Comparison of ENCODE assay signal across 14 mouse cellular contexts in genomic region chr1:91144813-91145212, GRCm38 (mm10). TPM values are rescaled to one million over a fixed set of nuclear protein-coding genes. Genes with fewer than 3 reads are reported as not detected.
A peak's percentile ranks its signal among the peaks of the same experiment; 100 is the strongest.
DNase-seq lines count a peak whose midpoint lies in the region; ATAC-seq lines count a peak whose summit lies in the region.
"Had no signal": no experiment of that assay in that cellular context is flagged by ENCODE, and none has a peak within 500 bp of the region (broad histone marks: within the 10 kb centered on the region; RNA-seq: fewer than 3 reads in every experiment).

TSS of gene Rbm44 (plus strand) at chr1:91145089.

- intact Hi-C loops in heart, postnatal 36 days (cut with DNase I), result no loop called here

- H3K27me3 ChIP-seq in heart, embryonic 13.5 days (replicated peaks), result no peaks in the 10 kb centered on the region
- no peaks in the 10 kb centered on the region for H3K27me3 ChIP-seq in liver, embryonic 11.5 days (replicated peaks; ENCODE audit: control insufficient read depth, insufficient read depth, low read length)
- no peaks in the 10 kb centered on the region for H3K27me3 ChIP-seq in midbrain, embryonic 15.5 days (replicated peaks)
- H3K27me3 ChIP-seq: embryonic facial prominence, embryonic 13.5 days; limb, embryonic 15.5 days; neural tube, embryonic 13.5 days had no signal

- peak within 1 kb of the TSS; percentile 35 for H3K4me3 ChIP-seq in heart, embryonic 13.5 days
- peak within 1 kb of the TSS; percentile 15; the same call in 1 of the 2 replicates for H3K4me3 ChIP-seq in liver, embryonic 11.5 days (ENCODE audit: low read depth, low read length)
- no peak within 1 kb of the TSS for H3K4me3 ChIP-seq in midbrain, embryonic 15.5 days
- H3K4me3 ChIP-seq: embryonic facial prominence, embryonic 13.5 days; gastrocnemius, adult 2 months; limb, embryonic 15.5 days; neural tube, embryonic 13.5 days had no signal

- H3K9ac ChIP-seq in heart, embryonic 13.5 days, result 0 out of 2 replicates have a peak within 1 kb of the TSS, but pooled peaks have one; percentile 28
- H3K9ac ChIP-seq in liver, embryonic 11.5 days (ENCODE audit: low read depth, low read length), result no peak within 1 kb of the TSS
- no peak within 1 kb of the TSS for H3K9ac ChIP-seq in midbrain, embryonic 15.5 days
- H3K9ac ChIP-seq: embryonic facial prominence, embryonic 13.5 days; limb, embryonic 15.5 days; neural tube, embryonic 13.5 days had no signal

- H3K36me3 ChIP-seq in heart, embryonic 13.5 days, result no peaks in the 10 kb centered on the region
- H3K36me3 ChIP-seq in liver, embryonic 11.5 days (ENCODE audit: control insufficient read depth, insufficient read depth, low read length), result no peaks in the 10 kb centered on the region
- no peaks in the 10 kb centered on the region for H3K36me3 ChIP-seq in midbrain, embryonic 15.5 days (replicated peaks)
- H3K36me3 ChIP-seq: embryonic facial prominence, embryonic 13.5 days; limb, embryonic 15.5 days; neural tube, embryonic 13.5 days had no signal

- H3K27ac ChIP-seq in heart, embryonic 13.5 days (replicated peaks), result no peak within 1 kb of the TSS
- H3K27ac ChIP-seq in liver, embryonic 11.5 days (ENCODE audit: low read depth, low read length), result no peak within 1 kb of the TSS
- H3K27ac ChIP-seq in midbrain, embryonic 15.5 days, result no peak within 1 kb of the TSS
- H3K27ac ChIP-seq: embryonic facial prominence, embryonic 13.5 days; gastrocnemius, adult 2 months; limb, embryonic 15.5 days; neural tube, embryonic 13.5 days had no signal

- H3K4me1 ChIP-seq in heart, embryonic 13.5 days, result no peaks in the 10 kb centered on the region
- H3K4me1 ChIP-seq in liver, embryonic 11.5 days (replicated peaks; ENCODE audit: control insufficient read depth, insufficient read depth, low read length), result no peaks in the 10 kb centered on the region
- no peaks in the 10 kb centered on the region for H3K4me1 ChIP-seq in midbrain, embryonic 15.5 days
- H3K4me1 ChIP-seq: embryonic facial prominence, embryonic 13.5 days; limb, embryonic 15.5 days; neural tube, embryonic 13.5 days had no signal

- 51% methylated on average over 20 of the region's 20 CpGs for WGBS in heart, embryonic 13.5 days
- WGBS in liver, embryonic 11.5 days, result 62% methylated on average over 20 of the region's 20 CpGs
- 75% methylated on average over 20 of the region's 20 CpGs for WGBS in midbrain, embryonic 15.5 days

- no peak; the same call in 1 of the 2 replicates for ATAC-seq in heart, embryonic 13.5 days (ENCODE audit: extremely low read depth, insufficient number of reproducible peaks, low FRiP score, low TSS enrichment)
- ATAC-seq in liver, embryonic 11.5 days (replicated peaks; ENCODE audit: low FRiP score), result peak; percentile 80
- ATAC-seq in frontal cortex, adult (ENCODE audit: low TSS enrichment), result no peak
- no peak for ATAC-seq in midbrain, embryonic 15.5 days (replicated peaks)

- H3K9me3 ChIP-seq in heart, embryonic 13.5 days, result no peaks in the 10 kb centered on the region
- H3K9me3 ChIP-seq in liver, embryonic 11.5 days (ENCODE audit: control insufficient read depth, low read length), result no peaks in the 10 kb centered on the region
- H3K9me3 ChIP-seq in midbrain, embryonic 15.5 days, result no peaks in the 10 kb centered on the region
- H3K9me3 ChIP-seq: embryonic facial prominence, embryonic 13.5 days; limb, embryonic 15.5 days; neural tube, embryonic 13.5 days had no signal

- H3K4me2 ChIP-seq in heart, embryonic 13.5 days, result peak within 1 kb of the TSS; percentile 47
- H3K4me2 ChIP-seq in liver, embryonic 11.5 days, result peak within 1 kb of the TSS; percentile 14
- no peak within 1 kb of the TSS for H3K4me2 ChIP-seq in midbrain, embryonic 15.5 days
- H3K4me2 ChIP-seq: embryonic facial prominence, embryonic 13.5 days; limb, embryonic 15.5 days; neural tube, embryonic 13.5 days had no signal

- no peak for DNase-seq in heart, postnatal 36 days
- peak; percentile 61 for DNase-seq in CD4-positive helper T cell, adult 2 months (ENCODE audit: low read depth, low spot score)
- DNase-seq in brain, adult 2 months (ENCODE audit: low read depth, low spot score), result peak; percentile 24
- DNase-seq in liver, embryonic 11.5 days (ENCODE audit: low spot score), result no peak
- no peak for DNase-seq in right cerebral cortex, postnatal 10 days (ENCODE audit: low spot score in 2 of 2)
- DNase-seq: gastrocnemius, adult 2 months; kidney, postnatal 10 days had no signal

RNA-seq across cellular contexts. Expression of gene Rbm44, which starts in this region (rescaled TPM):
- polyA plus RNA-seq in heart, embryonic 13.5 days (2015; fragmentation: Nextera tagmentation; extraction: Ambion mirVana), result 2.1 and 2.3 TPM in 2 replicates
- total RNA-seq in heart, postnatal 36 days (2021), result not detected
- polyA plus RNA-seq in liver, embryonic 11.5 days (2014; fragmentation: Nextera tagmentation; extraction: Ambion mirVana), result 2.4 TPM in 2 replicates
- 0.15 and 0.18 TPM in 2 replicates for polyA plus RNA-seq in midbrain, embryonic 15.5 days (2015; fragmentation: Nextera tagmentation; extraction: Ambion mirVana)
- total RNA-seq: gastrocnemius, adult 2 months had no signal
- polyA plus RNA-seq: C2C12 had no signal

Comparison
In these comparisons a context has a peak if more than half of its experiments do, and no peak if none do; other contexts are left out.
1. DNase-seq: peak in CD4-positive helper T cell, adult 2 months (single experiment) and brain, adult 2 months (single experiment); none in heart, postnatal 36 days (0 of 2), liver, embryonic 11.5 days (single experiment) and right cerebral cortex, postnatal 10 days (0 of 2).